Mouse (Mus musculus) myocyte (in vitro differentiated cells): ENCODE results near the gene Snw1. TPM values are rescaled to one million over a fixed set of nuclear protein-coding genes. Genes with fewer than 3 reads are reported as not detected.

Experiments used
- H3K27me3 ChIP-seq: one replicate; pipeline ENCODE4 v1.6.1; 2011; ENCODE audit not compliant: control insufficient read depth, insufficient read depth, insufficient read length
- H3K36me3 ChIP-seq: one replicate; pipeline ENCODE4 v1.6.1; 2011; ENCODE audit not compliant: control insufficient read depth, insufficient read depth
- H3K4me2 ChIP-seq: one replicate; pipeline ENCODE4 v1.6.1; 2011; ENCODE audit warnings: low read depth, control low read depth
- H3K4me3 ChIP-seq: one replicate; pipeline ENCODE4 v1.5.1; 2011; ENCODE audit warnings: mild to moderate bottlenecking, control low read depth, moderate library complexity
- H3K79me2 ChIP-seq: one replicate; pipeline ENCODE4 v1.6.1; 2011; ENCODE audit not compliant: control insufficient read depth, insufficient read depth
- H3ac ChIP-seq: one replicate; pipeline ENCODE4 v1.6.1; 2011; ENCODE audit not compliant: control insufficient read depth, insufficient read length
- CEBPB ChIP-seq: IDR thresholded peaks from 2 replicates; pipeline ENCODE4 v1.6.1; 2011; ENCODE audit warnings: mild to moderate bottlenecking, moderate library complexity; ENCODE audit not compliant: poor library complexity, insufficient read depth, severe bottlenecking
- E2F4 ChIP-seq: IDR thresholded peaks from one replicate; pipeline ENCODE4 v1.6.1; 2011; ENCODE audit warnings: mild to moderate bottlenecking, control low read depth, moderate library complexity; ENCODE audit not compliant: insufficient read depth
- MAX ChIP-seq: IDR thresholded peaks from one replicate; pipeline ENCODE4 v1.6.1; 2011; ENCODE audit warnings: low read depth, mild to moderate bottlenecking, control low read depth
- MYOD1 ChIP-seq, 3 experiments: IDR thresholded peaks; one replicate each; pipeline ENCODE4 v1.6.1; 2011; ENCODE audit warnings: control low read depth in 2 of 3, low read depth in 2 of 3, mild to moderate bottlenecking in 2 of 3, moderate library complexity in 1 of 3; ENCODE audit not compliant: insufficient read length in 2 of 3, control insufficient read depth in 1 of 3
- MYOG ChIP-seq, 3 experiments: IDR thresholded peaks; one replicate each; pipeline ENCODE4 v1.6.1; 2011; ENCODE audit warnings: control low read depth in 2 of 3, low read depth in 2 of 3, mild to moderate bottlenecking in 2 of 3; ENCODE audit not compliant: insufficient read length in 2 of 3, control insufficient read depth in 1 of 3, insufficient read depth in 1 of 3
- POLR2A ChIP-seq: IDR thresholded peaks from one replicate; pipeline ENCODE4 v1.6.1; 2011; ENCODE audit warnings: low read depth, mild to moderate bottlenecking, control low read depth, moderate library complexity; ENCODE audit not compliant: insufficient read length
- POLR2AphosphoS2 ChIP-seq: IDR thresholded peaks from one replicate; pipeline ENCODE4 v1.6.1; 2011; ENCODE audit warnings: low read depth, control low read depth; ENCODE audit not compliant: insufficient read length
- REST ChIP-seq: IDR thresholded peaks from one replicate; pipeline ENCODE4 v1.6.1; 2011; ENCODE audit warnings: mild to moderate bottlenecking, control low read depth, moderate library complexity; ENCODE audit not compliant: insufficient read depth, insufficient read length
- SRF ChIP-seq: IDR thresholded peaks from one replicate; pipeline ENCODE4 v1.6.1; 2011; ENCODE audit warnings: low read depth; ENCODE audit not compliant: control insufficient read depth, insufficient read length
- TCF12 ChIP-seq: IDR thresholded peaks from one replicate; pipeline ENCODE4 v1.6.1; 2011; ENCODE audit warnings: mild to moderate bottlenecking, control low read depth; ENCODE audit not compliant: poor library complexity, insufficient read depth, severe bottlenecking
- TCF3 ChIP-seq: IDR thresholded peaks from one replicate; pipeline ENCODE4 v1.6.1; 2011; ENCODE audit warnings: low read depth, control low read depth; ENCODE audit not compliant: insufficient read length
- USF1 ChIP-seq: IDR thresholded peaks from one replicate; pipeline ENCODE4 v1.6.1; 2011; ENCODE audit warnings: low read depth, mild to moderate bottlenecking, control low read depth, moderate library complexity
- polyA plus RNA-seq: library from polyadenylated mRNA; unstranded; fragments of >200 nt; fragmentation: generic; extraction: Trizol; gene quantifications from one replicate; pipeline ENCODE4 v1.2.1, GENCODE M21; 2012; ENCODE audit warnings: missing spikeins

The Snw1 gene
- polyA plus RNA-seq, 1 experiment: 48.2 TPM

- no peaks in the 10 kb centered on the region for H3K27me3 ChIP-seq
- H3K4me3 ChIP-seq: peak overlapping the region; percentile 94
- peaks cover 45% of the 10 kb centered on the region for H3K36me3 ChIP-seq
- H3ac ChIP-seq: peak overlapping the region; percentile 66
- no peak for TF ChIP-seq MYOD1 (IDR thresholded peaks at IDR 0.05; ENCODE audit: control insufficient read depth in 1 of 3, insufficient read length in 2 of 3, low read depth in 2 of 3)
- TF ChIP-seq TCF3: no peak
- TF ChIP-seq REST: no peak
- no peak for TF ChIP-seq POLR2A
- TF ChIP-seq MYOG (IDR thresholded peaks at IDR 0.05; ENCODE audit: control insufficient read depth in 1 of 3, insufficient read depth in 1 of 3, insufficient read length in 2 of 3, low read depth in 2 of 3): no peak
- TF ChIP-seq TCF12: no peak
- no peak for TF ChIP-seq MAX
- no peak for TF ChIP-seq CEBPB
- no peak for TF ChIP-seq POLR2AphosphoS2
- TF ChIP-seq USF1: no peak
- no peak for TF ChIP-seq E2F4
- no peak for TF ChIP-seq SRF
- peaks cover 79% of the 10 kb centered on the region for H3K79me2 ChIP-seq
- peak overlapping the region; percentile 98 for H3K4me2 ChIP-seq
Observed at GRCm38 (mm10) chr12:87443115-87443699, 28.9 kb downstream of the Snw1 start.

DNA sequence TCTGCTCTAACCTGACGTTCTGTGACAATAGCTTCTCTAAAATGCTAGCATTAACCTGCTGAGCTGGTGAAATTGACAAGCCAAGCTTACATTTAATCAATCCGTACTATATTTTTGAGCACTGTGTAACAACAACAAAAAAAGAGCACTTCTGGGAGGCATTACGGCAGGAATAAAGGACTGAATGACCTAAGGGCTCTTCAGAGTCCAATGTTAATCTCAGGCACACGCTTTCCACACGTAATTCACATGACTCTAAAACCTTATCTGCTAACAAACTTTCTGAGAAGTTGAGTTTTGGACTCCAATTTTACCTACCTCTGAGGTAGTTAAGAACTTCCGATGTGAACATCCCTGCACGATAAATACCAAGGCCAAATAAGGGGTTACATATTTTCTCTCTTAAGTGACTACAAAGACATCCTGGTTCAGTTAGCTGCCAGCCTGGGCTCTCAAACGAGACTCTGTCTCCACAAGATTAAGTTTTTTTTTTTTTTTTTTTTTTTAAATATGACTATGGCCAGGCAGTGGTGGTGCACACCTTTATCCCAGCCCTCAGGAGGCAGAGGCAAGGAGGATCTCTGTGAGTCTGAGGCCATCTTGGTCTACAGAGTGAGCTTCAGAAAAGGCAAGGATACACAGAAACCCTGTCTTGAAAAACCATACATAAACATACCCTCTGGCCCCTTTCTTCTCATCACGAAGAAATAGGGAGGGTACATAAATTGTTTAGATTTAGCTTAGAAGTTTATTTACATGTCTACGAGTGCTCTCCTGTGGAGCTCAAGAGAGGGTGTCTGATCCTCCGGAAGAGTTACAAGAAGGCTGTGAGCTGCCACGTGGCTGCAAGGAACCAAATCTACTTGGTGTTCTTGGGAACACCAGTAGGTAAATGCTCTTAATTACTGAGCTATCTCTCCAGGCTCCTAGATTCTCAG is 29.6 kb downstream of the Snw1 start:
- no peaks in the 10 kb centered on the region for H3K27me3 ChIP-seq
- H3K4me2 ChIP-seq: peak overlapping the region; percentile 98
- H3K36me3 ChIP-seq: peaks cover 48% of the 10 kb centered on the region
- peak overlapping the region; percentile 94 for H3K4me3 ChIP-seq
- TF ChIP-seq MYOD1 (IDR thresholded peaks at IDR 0.05; ENCODE audit: control insufficient read depth in 1 of 3, insufficient read length in 2 of 3, low read depth in 2 of 3): no peak
- no peak for TF ChIP-seq POLR2AphosphoS2
- TF ChIP-seq CEBPB: no peak
- peak; percentile 31 for TF ChIP-seq USF1
- TF ChIP-seq TCF12: no peak
- TF ChIP-seq MAX: peak; percentile 60
- TF ChIP-seq SRF: no peak
- TF ChIP-seq REST: no peak
- peak overlapping the region; percentile 66 for H3ac ChIP-seq
- H3K79me2 ChIP-seq: peaks cover 79% of the 10 kb centered on the region

- no peak overlapping the region for H3K4me3 ChIP-seq
- H3K27me3 ChIP-seq: no peaks in the 10 kb centered on the region
- no peaks in the 10 kb centered on the region for H3K79me2 ChIP-seq
- no peak overlapping the region for H3K4me2 ChIP-seq
- H3K36me3 ChIP-seq: peaks cover 74% of the 10 kb centered on the region
- H3ac ChIP-seq: no peak overlapping the region
- TF ChIP-seq E2F4 (no peak), TCF3 (no peak), MAX (no peak)
Observed at GRCm38 (mm10) chr12:87428885-87429284, 43.2 kb downstream of the Snw1 start.

- Histone ChIP-seq H3ac (no peak overlapping the region), H3K4me3 (no peak overlapping the region), H3K27me3 (no peaks in the 10 kb centered on the region), H3K4me2 (no peak overlapping the region), H3K36me3 (peaks cover 68% of the 10 kb centered on the region), H3K79me2 (no peaks in the 10 kb centered on the region)
- TF ChIP-seq USF1 (no peak), MYOG (IDR thresholded peaks at IDR 0.05; ENCODE audit: control insufficient read depth in 1 of 3, insufficient read depth in 1 of 3, insufficient read length in 2 of 3, low read depth in 2 of 3) (no peak), MYOD1 (IDR thresholded peaks at IDR 0.05; ENCODE audit: control insufficient read depth in 1 of 3, insufficient read length in 2 of 3, low read depth in 2 of 3) (no peak)
Observed at GRCm38 (mm10) chr12:87428295-87428694, 43.8 kb downstream of the Snw1 start.

- Histone ChIP-seq H3K4me2 (no peak overlapping the region), H3K36me3 (peaks cover 50% of the 10 kb centered on the region), H3K79me2 (no peaks in the 10 kb centered on the region), H3K4me3 (no peak overlapping the region), H3ac (no peak overlapping the region), H3K27me3 (no peaks in the 10 kb centered on the region)
- no peak for TF ChIP-seq REST
- TF ChIP-seq USF1: no peak
- no peak for TF ChIP-seq MYOG (IDR thresholded peaks at IDR 0.05; ENCODE audit: control insufficient read depth in 1 of 3, insufficient read depth in 1 of 3, insufficient read length in 2 of 3, low read depth in 2 of 3)
- no peak for TF ChIP-seq E2F4
- TF ChIP-seq SRF: no peak
- TF ChIP-seq TCF3: no peak
- TF ChIP-seq TCF12: no peak
- peak; percentile 49 for TF ChIP-seq POLR2AphosphoS2
Observed at GRCm38 (mm10) chr12:87426354-87427031, 45.6 kb downstream of the Snw1 start.
